Mouse (Mus musculus) embryonic facial prominence, embryonic 10.5 days (tissue): ENCODE data around the gene Hsp90aa1. TPM values are rescaled to one million over a fixed set of nuclear protein-coding genes. Genes with fewer than 3 reads are reported as not detected.
A peak's percentile ranks its signal among the peaks of the same experiment; 100 is the strongest.
"Not testable (repeated sequence)": the region's sequence is repeated elsewhere in the genome, so short reads cannot be mapped to it uniquely, and the experiment has no call there.

Experiments
- DNase-seq: peaks from one replicate; pipeline ENCODE4 v3.0.0-alpha.2; 2017; ENCODE audit warnings: low spot score
- H3K27ac ChIP-seq: fragments of 300-500 bp; sonication (generic); replicated peaks from 2 replicates; pipeline ENCODE4 v1.5.1; 2016; ENCODE audit warnings: mild to moderate bottlenecking
- H3K27me3 ChIP-seq: fragments of 300-500 bp; sonication (generic); replicated peaks from 2 replicates; pipeline ENCODE4 v1.6.1; 2016; ENCODE audit warnings: low read depth, mild to moderate bottlenecking; ENCODE audit not compliant: poor library complexity, severe bottlenecking
- H3K36me3 ChIP-seq: fragments of 300-500 bp; sonication (generic); replicated peaks from 2 replicates; pipeline ENCODE4 v1.6.1; 2016; ENCODE audit warnings: mild to moderate bottlenecking, moderate library complexity
- H3K4me1 ChIP-seq: fragments of 300-500 bp; sonication (generic); 2 replicates; pipeline ENCODE4 v1.6.1; 2016
- H3K4me3 ChIP-seq: fragments of 300-500 bp; sonication (generic); 2 replicates; pipeline ENCODE4 v1.5.1; 2016; ENCODE audit warnings: mild to moderate bottlenecking, moderate library complexity
- H3K9me3 ChIP-seq: fragments of 300-500 bp; sonication (generic); 2 replicates; pipeline ENCODE4 v1.6.1; 2016; ENCODE audit warnings: mild to moderate bottlenecking
- WGBS: fragments of 180-500 bp; shearing (Covaris S2); methylation state at CpG from one replicate; pipeline ENCODE4 v1.1.7; 2016; 5-methylcytosine and 5-hydroxymethylcytosine counted together
- polyA plus RNA-seq: library from polyadenylated mRNA; unstranded; fragments of >200 nt; fragmentation: Nextera tagmentation; extraction: Ambion mirVana; gene quantifications from 2 replicates; pipeline ENCODE4 v1.2.1, GENCODE M21; 2016

Gene Hsp90aa1
- polyA plus RNA-seq, 1 experiment from 2014 or later, result 1,072 TPM

GRCm38 (mm10) chr12:110696975-110697400 is 5.5 kb downstream of the Hsp90aa1 start:
- WGBS, result 57% methylated on average over 9 of the region's 9 CpGs
- no peak for DNase-seq
- peak overlapping the region; percentile 99 for H3K27ac ChIP-seq
- H3K27me3 ChIP-seq, result no peaks in the 10 kb centered on the region
- peak overlapping the region; percentile 92 for H3K4me3 ChIP-seq
- peaks cover 47% of the 10 kb centered on the region for H3K4me1 ChIP-seq
- H3K9me3 ChIP-seq, result no peaks in the 10 kb centered on the region
- H3K36me3 ChIP-seq, result peaks cover 30% of the 10 kb centered on the region

- peaks cover 42% of the 10 kb centered on the region for H3K4me1 ChIP-seq
- H3K36me3 ChIP-seq, result peaks cover 37% of the 10 kb centered on the region
- peak; percentile 99 for DNase-seq
- H3K27me3 ChIP-seq, result no peaks in the 10 kb centered on the region
- WGBS, result under 1% methylated on average over 89 of the region's 89 CpGs
- H3K4me3 ChIP-seq, result peak overlapping the region; percentile 92
- no peaks in the 10 kb centered on the region for H3K9me3 ChIP-seq
- H3K27ac ChIP-seq, result peak overlapping the region; percentile 99
Measured at GRCm38 (mm10) chr12:110696173-110696974, 6.2 kb downstream of the Hsp90aa1 start.

GRCm38 (mm10) chr12:110695676-110696171 is 6.8 kb downstream of the Hsp90aa1 start:
- Histone ChIP-seq H3K27ac (peak overlapping the region; percentile 99), H3K4me1 (peaks cover 35% of the 10 kb centered on the region), H3K27me3 (no peaks in the 10 kb centered on the region), H3K36me3 (peaks cover 39% of the 10 kb centered on the region), H3K9me3 (no peaks in the 10 kb centered on the region), H3K4me3 (peak overlapping the region; percentile 92)
- peak; percentile 72 for DNase-seq
- under 1% methylated on average over 55 of the region's 55 CpGs for WGBS

- peaks cover 62% of the 10 kb centered on the region for H3K36me3 ChIP-seq
- H3K27me3 ChIP-seq, DNase-seq, H3K9me3 ChIP-seq, H3K27ac ChIP-seq: not testable (repeated sequence)
- H3K4me1 ChIP-seq, result peaks cover 22% of the 10 kb centered on the region
- 0 out of 2 replicates have a peak overlapping the region, but pooled peaks have one; percentile 13 for H3K4me3 ChIP-seq
- WGBS, result 87% methylated on average over 5 of the region's 5 CpGs
Measured at GRCm38 (mm10) chr12:110693378-110693777, 9.2 kb downstream of the Hsp90aa1 start.

- Histone ChIP-seq H3K4me1 (peaks cover 13% of the 10 kb centered on the region), H3K36me3 (peaks cover 93% of the 10 kb centered on the region)
- WGBS, result 89% methylated on average over 6 of the region's 6 CpGs
Measured at GRCm38 (mm10) chr12:110689919-110690643, 12.4 kb downstream of the Hsp90aa1 start.

GRCm38 (mm10) chr12:110688921-110689320 is 13.6 kb downstream of the Hsp90aa1 start:
- H3K36me3 ChIP-seq, result peaks cover 83% of the 10 kb centered on the region
- H3K27ac ChIP-seq, DNase-seq, H3K4me3 ChIP-seq, H3K27me3 ChIP-seq, H3K4me1 ChIP-seq, H3K9me3 ChIP-seq: not testable (repeated sequence)
- WGBS, result 93% methylated on average over 3 of the region's 3 CpGs

More at GRCm38 (mm10) chr12:110689919-110690643, 12.4 kb downstream of the Hsp90aa1 start:
- Histone ChIP-seq H3K27me3 (no peaks in the 10 kb centered on the region), H3K4me3 (no peak overlapping the region), H3K27ac (no peak overlapping the region), H3K9me3 (no peaks in the 10 kb centered on the region)
- DNase-seq, result no peak

- no peaks in the 10 kb centered on the region for H3K9me3 ChIP-seq
- peaks cover 75% of the 10 kb centered on the region for H3K36me3 ChIP-seq
- WGBS, result 87% methylated on average over 12 of the region's 12 CpGs
- H3K4me1 ChIP-seq, result no peaks in the 10 kb centered on the region
- H3K4me3 ChIP-seq, result no peak overlapping the region
- H3K27me3 ChIP-seq, result no peaks in the 10 kb centered on the region
- DNase-seq, result no peak
- no peak overlapping the region for H3K27ac ChIP-seq
Measured at GRCm38 (mm10) chr12:110687894-110688734, 14.4 kb downstream of the Hsp90aa1 start.

GRCm38 (mm10) chr12:110683580-110683979 is 18.9 kb downstream of the Hsp90aa1 start:
- no peaks in the 10 kb centered on the region for H3K27me3 ChIP-seq
- H3K9me3 ChIP-seq, result no peaks in the 10 kb centered on the region
- no peak overlapping the region for H3K4me3 ChIP-seq
- H3K27ac ChIP-seq, result no peak overlapping the region
- H3K4me1 ChIP-seq, result peaks cover 11% of the 10 kb centered on the region
- no CpG with 5 or more reads among the region's 1 CpGs for WGBS
- peaks cover 35% of the 10 kb centered on the region for H3K36me3 ChIP-seq
- no peak for DNase-seq

- DNase-seq, result no peak
- no peaks in the 10 kb centered on the region for H3K9me3 ChIP-seq
- peaks cover 12% of the 10 kb centered on the region for H3K4me1 ChIP-seq
- H3K36me3 ChIP-seq, result peaks cover 27% of the 10 kb centered on the region
- H3K27ac ChIP-seq, result no peak within 1 kb of the TSS
- H3K27me3 ChIP-seq, result no peaks in the 10 kb centered on the region
- WGBS, result 77% methylated on average over 9 of the region's 9 CpGs
- no peak within 1 kb of the TSS for H3K4me3 ChIP-seq
Measured at GRCm38 (mm10) chr12:110682561-110683299, 19.8 kb downstream of the Hsp90aa1 start, which contains the start of gene 1700001K19Rik. Gene 1700001K19Rik, minus strand, starts transcription at chr12:110682619.

- H3K36me3 ChIP-seq, result peaks cover 18% of the 10 kb centered on the region
- no peak overlapping the region for H3K27ac ChIP-seq
- 64% methylated on average over 3 of the region's 3 CpGs for WGBS
- no peak overlapping the region for H3K4me3 ChIP-seq
- no peaks in the 10 kb centered on the region for H3K27me3 ChIP-seq
- peaks cover 12% of the 10 kb centered on the region for H3K4me1 ChIP-seq
- no peak for DNase-seq
- H3K9me3 ChIP-seq, result no peaks in the 10 kb centered on the region
Measured at GRCm38 (mm10) chr12:110681878-110682277, 20.6 kb downstream of the Hsp90aa1 start.

- Histone ChIP-seq H3K9me3 (no peaks in the 10 kb centered on the region), H3K27ac (no peak overlapping the region), H3K36me3 (peaks cover 12% of the 10 kb centered on the region), H3K27me3 (no peaks in the 10 kb centered on the region), H3K4me1 (peaks cover 12% of the 10 kb centered on the region), H3K4me3 (no peak overlapping the region)
- DNase-seq, result no peak
- 55% methylated on average over 7 of the region's 7 CpGs for WGBS
Measured at GRCm38 (mm10) chr12:110681191-110681590, 21.3 kb downstream of the Hsp90aa1 start.
